Mouse (Mus musculus) cortical plate, adult 2 months (tissue): ENCODE data around the gene Mrps5.

Experiments used
- CTCF ChIP-seq: fragments of 200-500 bp; IDR thresholded peaks from 2 replicates; pipeline ENCODE4 v1.5.1; 2011; ENCODE audit warnings: mild to moderate bottlenecking, control low read depth, low read length; ENCODE audit not compliant: insufficient read depth; ENCODE audit errors: extremely low read depth
- POLR2A ChIP-seq: fragments of 200-500 bp; IDR thresholded peaks from 2 replicates; pipeline ENCODE4 v1.6.1; 2011; ENCODE audit warnings: mild to moderate bottlenecking, low read length, control low read depth; ENCODE audit not compliant: insufficient read depth; ENCODE audit errors: extremely low read depth

DNA sequence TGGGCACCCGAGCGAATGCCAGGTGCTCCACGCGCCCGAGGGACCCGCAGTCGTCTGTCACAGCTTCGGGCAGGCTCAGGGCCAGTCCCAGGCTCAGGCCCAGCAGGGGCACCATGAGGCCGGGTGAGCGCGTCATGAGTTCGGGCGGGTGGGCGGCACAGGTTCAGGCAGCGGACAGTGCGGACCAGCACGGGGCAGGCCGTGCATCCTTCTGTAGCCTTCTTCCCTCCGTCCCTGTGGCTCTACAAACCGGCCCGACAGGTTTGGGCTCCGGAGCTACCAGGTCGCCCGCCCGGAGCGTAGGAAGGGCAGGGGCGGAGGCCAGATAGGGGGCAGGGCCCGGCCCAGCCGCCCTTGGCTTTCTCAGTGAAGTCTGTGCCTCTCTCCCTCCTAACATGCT lies 45.8 kb upstream of the Mrps5 start, which contains the start of gene Prom2:
- TF ChIP-seq POLR2A (no peak), CTCF (no peak)
